Mouse (Mus musculus) myocyte (in vitro differentiated cells): ENCODE measurements around the gene Dtnb.

Source experiments
- POLR2A ChIP-seq: IDR thresholded peaks from one replicate; pipeline ENCODE4 v1.6.1; 2011; ENCODE audit warnings: low read depth, mild to moderate bottlenecking, control low read depth, moderate library complexity; ENCODE audit not compliant: insufficient read length
- USF1 ChIP-seq: IDR thresholded peaks from one replicate; pipeline ENCODE4 v1.6.1; 2011; ENCODE audit warnings: low read depth, mild to moderate bottlenecking, control low read depth, moderate library complexity

GRCm38 (mm10) chr12:3573410-3573809 lies 1.2 kb downstream of the Dtnb start:
- no peak for TF ChIP-seq USF1
- no peak for TF ChIP-seq POLR2A
